Mouse (Mus musculus) MEL (cell line): ENCODE measurements at regions not wholly inside any gene's neighbourhood (a gene's known extent, or its start where the extent isn't known, plus 50 kb on each side); places are given as distances from the start of the nearest gene placed in this dataset.
A peak's percentile ranks its signal among the peaks of the same experiment; 100 is the strongest.

ENCODE experiments used
- DNase-seq: peaks from one replicate; pipeline ENCODE4 v3.0.0; 2011; ENCODE audit warnings: low read depth, low spot score
- H3K27ac ChIP-seq: 2 replicates; pipeline ENCODE4 v1.5.1; 2012; ENCODE audit warnings: low read depth, mild to moderate bottlenecking, control low read depth, low read length, moderate library complexity; ENCODE audit not compliant: control insufficient read depth
- H3K27me3 ChIP-seq, 2 experiments: fragments of 150-350 bp in 1 of 2; sonication (generic) in 1 of 2; 2 replicates each; pipeline ENCODE4 v1.6.1; 2012; ENCODE audit warnings: low read length in 2 of 2, mild to moderate bottlenecking in 2 of 2, improper control_type of control experiment in 1 of 2, moderate library complexity in 1 of 2; ENCODE audit not compliant: insufficient read depth in 2 of 2, control insufficient read depth in 1 of 2
- H3K36me3 ChIP-seq, 2 experiments: 2 replicates each; pipeline ENCODE4 v1.6.1; 2012 to 2014; ENCODE audit warnings: low read length in 2 of 2, improper control_type of control experiment in 1 of 2, inconsistent platforms in 1 of 2, mild to moderate bottlenecking in 1 of 2; ENCODE audit not compliant: insufficient read depth in 2 of 2, control insufficient read depth in 1 of 2
- H3K4me1 ChIP-seq, 2 experiments: fragments of 150-350 bp in 1 of 2; sonication (generic) in 1 of 2; 2 replicates each; pipeline ENCODE4 v1.6.1; 2012; ENCODE audit warnings: low read length in 2 of 2, improper control_type of control experiment in 1 of 2, mild to moderate bottlenecking in 1 of 2; ENCODE audit not compliant: insufficient read depth in 2 of 2, control insufficient read depth in 1 of 2
- H3K4me3 ChIP-seq, 2 experiments: fragments of 150-350 bp in 1 of 2; sonication (generic) in 1 of 2; 2 replicates each; pipeline ENCODE4 v1.5.1; 2012; ENCODE audit warnings: low read depth in 2 of 2, low read length in 2 of 2, mild to moderate bottlenecking in 2 of 2, moderate library complexity in 2 of 2, control low read depth in 1 of 2, improper control_type of control experiment in 1 of 2; ENCODE audit not compliant: control insufficient read depth in 1 of 2, insufficient read depth in 1 of 2
- H3K79me2 ChIP-seq: 2 replicates; pipeline ENCODE4 v1.6.1; 2012; ENCODE audit warnings: mild to moderate bottlenecking, low read length, moderate library complexity; ENCODE audit not compliant: control insufficient read depth, poor library complexity, insufficient read depth
- H3K9ac ChIP-seq: 2 replicates; pipeline ENCODE4 v1.6.1; 2012; ENCODE audit warnings: low read depth, mild to moderate bottlenecking, control low read depth, low read length, moderate library complexity; ENCODE audit not compliant: control insufficient read depth, poor library complexity, severe bottlenecking
- H3K9me3 ChIP-seq: fragments of 150-350 bp; sonication (generic); replicated peaks from 2 replicates; pipeline ENCODE4 v1.6.1; 2012; ENCODE audit warnings: mild to moderate bottlenecking, low read length, improper control_type of control experiment, moderate library complexity; ENCODE audit not compliant: insufficient read depth
- CTCF ChIP-seq, 3 experiments: IDR thresholded peaks in 2 of 3; conservative IDR thresholded peaks in 1 of 3; 2 replicates each; pipeline ENCODE4 v1.5.1; 2011 to 2012; ENCODE audit warnings: low read length in 3 of 3, low read depth in 2 of 3, mild to moderate bottlenecking in 2 of 3, improper control_type of control experiment in 1 of 3, inconsistent platforms in 1 of 3, mixed read lengths in 1 of 3, moderate library complexity in 1 of 3; ENCODE audit not compliant: control insufficient read depth in 1 of 3, insufficient read depth in 1 of 3, poor library complexity in 1 of 3, severe bottlenecking in 1 of 3
- EP300 ChIP-seq, 2 experiments: IDR thresholded peaks; 2 replicates each; pipeline ENCODE4 v1.6.1; 2011; ENCODE audit warnings: improper control_type of control experiment in 2 of 2, low read length in 2 of 2, low read depth in 1 of 2, mild to moderate bottlenecking in 1 of 2
- HCFC1 ChIP-seq: IDR thresholded peaks from 2 replicates; pipeline ENCODE4 v1.6.1; 2012; ENCODE audit warnings: low read depth, mild to moderate bottlenecking, inconsistent platforms, low read length, improper control_type of control experiment, moderate library complexity
- JUND ChIP-seq: IDR thresholded peaks from 2 replicates; pipeline ENCODE4 v1.6.1; 2011; ENCODE audit warnings: low read depth, mild to moderate bottlenecking, improper control_type of control experiment, low read length
- MAX ChIP-seq: IDR thresholded peaks from 2 replicates; pipeline ENCODE4 v1.6.1; 2011; ENCODE audit warnings: low read length, improper control_type of control experiment
- MAZ ChIP-seq: IDR thresholded peaks from 2 replicates; pipeline ENCODE4 v1.6.1; 2012; ENCODE audit warnings: low read depth, mild to moderate bottlenecking, inconsistent platforms, low read length, improper control_type of control experiment
- MXI1 ChIP-seq: IDR thresholded peaks from 2 replicates; pipeline ENCODE4 v1.6.1; 2011; ENCODE audit warnings: mild to moderate bottlenecking, low read depth, low read length, improper control_type of control experiment
- NRF1 ChIP-seq: IDR thresholded peaks from 2 replicates; pipeline ENCODE4 v1.6.1; 2014; ENCODE audit warnings: low read depth, mild to moderate bottlenecking, inconsistent platforms, low read length, improper control_type of control experiment, moderate library complexity; ENCODE audit not compliant: poor library complexity, insufficient read depth, severe bottlenecking
- POLR2AphosphoS5 ChIP-seq: IDR thresholded peaks from 2 replicates; pipeline ENCODE4 v1.6.1; 2012; ENCODE audit warnings: low read depth, borderline replicate concordance, mild to moderate bottlenecking, inconsistent platforms, low read length, moderate library complexity, mixed read lengths
- SMC3 ChIP-seq: IDR thresholded peaks from 2 replicates; pipeline ENCODE4 v1.6.1; 2011; ENCODE audit warnings: low read depth, low read length, improper control_type of control experiment
- TAL1 ChIP-seq: IDR thresholded peaks from 2 replicates; pipeline ENCODE4 v1.6.1; 2012; ENCODE audit warnings: mild to moderate bottlenecking, inconsistent platforms, low read length, moderate library complexity, mixed read lengths
- TBP ChIP-seq: IDR thresholded peaks from 2 replicates; pipeline ENCODE4 v1.8.0; 2011; ENCODE audit warnings: low read depth, low read length, improper control_type of control experiment
- TCF12 ChIP-seq: IDR thresholded peaks from 2 replicates; pipeline ENCODE4 v1.6.1; 2014; ENCODE audit warnings: low read depth, mild to moderate bottlenecking, inconsistent platforms, low read length, improper control_type of control experiment, moderate library complexity
- UBTF ChIP-seq: IDR thresholded peaks from 2 replicates; pipeline ENCODE4 v1.6.1; 2012; ENCODE audit warnings: low read depth, mild to moderate bottlenecking, inconsistent platforms, low read length, improper control_type of control experiment, moderate library complexity, borderline replicate concordance; ENCODE audit not compliant: insufficient read depth
- USF2 ChIP-seq, 2 experiments: IDR thresholded peaks; 2 replicates each; pipeline ENCODE4 v1.6.1; 2011 to 2012; ENCODE audit warnings: improper control_type of control experiment in 2 of 2, low read length in 2 of 2, borderline replicate concordance in 1 of 2, inconsistent platforms in 1 of 2, low read depth in 1 of 2, mild to moderate bottlenecking in 1 of 2; ENCODE audit not compliant: insufficient read depth in 1 of 2
- ZKSCAN1 ChIP-seq: IDR thresholded peaks from 2 replicates; pipeline ENCODE4 v1.6.1; 2012; ENCODE audit warnings: low read depth, mild to moderate bottlenecking, inconsistent platforms, low read length, improper control_type of control experiment, moderate library complexity
- ZNF384 ChIP-seq: IDR thresholded peaks from 2 replicates; pipeline ENCODE4 v1.6.1; 2012; ENCODE audit warnings: low read depth, mild to moderate bottlenecking, inconsistent platforms, low read length, improper control_type of control experiment

GRCm38 (mm10) chr9:47346527-47347111 is 183.4 kb upstream of the Cadm1 start (continued):
- no peak for TF ChIP-seq ZNF384
- no peak for TF ChIP-seq CTCF (IDR thresholded peaks at IDR 0.05 in 2 of 3, conservative IDR thresholded peaks at IDR 0.05 in 1 of 3; ENCODE audit: control insufficient read depth in 1 of 3, insufficient read depth in 1 of 3, low read depth in 2 of 3, low read length in 3 of 3, poor library complexity in 1 of 3, severe bottlenecking in 1 of 3)
- TF ChIP-seq MAX: peak; percentile 71; the same call in 1 of the 2 replicates

- H3K9me3 ChIP-seq: no peaks in the 10 kb centered on the region
- no peak for TF ChIP-seq JUND
- no peak for TF ChIP-seq UBTF
- TF ChIP-seq NRF1: no peak
- TF ChIP-seq TBP: no peak
- TF ChIP-seq USF2 (IDR thresholded peaks at IDR 0.05; ENCODE audit: borderline replicate concordance in 1 of 2, insufficient read depth in 1 of 2, low read depth in 1 of 2, low read length in 2 of 2): no peak
- DNase-seq: no peak
These were observed 179.7 kb upstream of the Cadm1 start for GRCm38 (mm10) chr9:47350301-47350700.

DNA sequence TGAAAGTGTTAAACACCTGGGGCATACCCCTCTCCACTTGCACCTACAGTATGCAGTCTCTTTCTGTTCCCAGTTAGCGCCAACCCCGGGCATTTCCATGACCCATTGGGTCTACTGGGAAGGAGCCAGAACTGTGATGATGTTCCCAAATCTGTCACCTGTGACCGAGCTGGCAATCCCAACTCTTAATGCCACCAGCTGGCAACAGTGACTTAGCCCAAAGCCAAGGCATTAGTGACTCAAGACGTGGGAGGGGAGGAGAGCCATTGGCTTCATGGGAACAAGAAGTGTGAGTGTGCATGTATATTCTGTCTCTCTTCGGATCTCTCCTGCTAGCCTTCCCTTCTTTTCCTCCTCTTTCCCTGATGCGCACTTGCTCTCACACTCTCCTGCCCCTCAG is 178.9 kb upstream of the Cadm1 start:
- Histone ChIP-seq H3K36me3 (peaks cover 0 to 31% of the 10 kb centered on the region in 2 experiments; a peak in 2 of 4 replicates), H3K27me3 (no peaks in the 10 kb centered on the region), H3K9ac (no peak overlapping the region), H3K79me2 (no peaks in the 10 kb centered on the region), H3K4me1 (peaks cover 16 to 36% of the 10 kb centered on the region in 2 experiments), H3K27ac (no peak overlapping the region), H3K4me3 (no peak overlapping the region), H3K9me3 (no peaks in the 10 kb centered on the region)
- DNase-seq: no peak
- no peak for TF ChIP-seq MAX
- TF ChIP-seq ZKSCAN1: no peak
- no peak for TF ChIP-seq NRF1
- no peak for TF ChIP-seq TCF12
- TF ChIP-seq HCFC1: no peak
- TF ChIP-seq POLR2AphosphoS5: no peak
- no peak for TF ChIP-seq MXI1
- no peak for TF ChIP-seq SMC3
- TF ChIP-seq MAZ: no peak
- no peak for TF ChIP-seq TAL1
- TF ChIP-seq EP300 (IDR thresholded peaks at IDR 0.05; ENCODE audit: low read depth in 1 of 2, low read length in 2 of 2): no peak

More at GRCm38 (mm10) chr9:47350301-47350700, 179.7 kb upstream of the Cadm1 start:
- Histone ChIP-seq H3K4me3 (no peak overlapping the region), H3K36me3 (peaks cover 0 to 39% of the 10 kb centered on the region in 2 experiments; a peak in 2 of 4 replicates), H3K9ac (no peak overlapping the region), H3K4me1 (peaks cover 21 to 40% of the 10 kb centered on the region in 2 experiments), H3K27me3 (no peaks in the 10 kb centered on the region), H3K79me2 (no peaks in the 10 kb centered on the region), H3K27ac (no peak overlapping the region)
